Mouse (Mus musculus): ENCODE measurements around the gene Oip5. TPM values are rescaled to one million over a fixed set of nuclear protein-coding genes. Genes with fewer than 3 reads are reported as not detected.

Gene Oip5
- total RNA-seq, 1 experiment from 2014 or later, result 1.2 TPM

GRCm38 (mm10) chr2:119593765-119594112 lies 24.5 kb downstream of the Oip5 start:
- no peak for ATAC-seq (ENCODE audit: extremely low read depth, insufficient number of reproducible peaks, low FRiP score, poor library complexity, severe bottlenecking)

GRCm38 (mm10) chr2:119591247-119591646 lies 27.0 kb downstream of the Oip5 start:
- no peak for ATAC-seq (ENCODE audit: extremely low read depth, insufficient number of reproducible peaks, low FRiP score, poor library complexity, severe bottlenecking)

GRCm38 (mm10) chr2:119587383-119587782 lies 30.9 kb downstream of the Oip5 start:
- ATAC-seq (ENCODE audit: extremely low read depth, insufficient number of reproducible peaks, low FRiP score, poor library complexity, severe bottlenecking), result peak; percentile 84

- ATAC-seq (ENCODE audit: extremely low read depth, insufficient number of reproducible peaks, low FRiP score, poor library complexity, severe bottlenecking), result no peak
Observed at GRCm38 (mm10) chr2:119584282-119584681, 34.0 kb downstream of the Oip5 start.

DNA sequence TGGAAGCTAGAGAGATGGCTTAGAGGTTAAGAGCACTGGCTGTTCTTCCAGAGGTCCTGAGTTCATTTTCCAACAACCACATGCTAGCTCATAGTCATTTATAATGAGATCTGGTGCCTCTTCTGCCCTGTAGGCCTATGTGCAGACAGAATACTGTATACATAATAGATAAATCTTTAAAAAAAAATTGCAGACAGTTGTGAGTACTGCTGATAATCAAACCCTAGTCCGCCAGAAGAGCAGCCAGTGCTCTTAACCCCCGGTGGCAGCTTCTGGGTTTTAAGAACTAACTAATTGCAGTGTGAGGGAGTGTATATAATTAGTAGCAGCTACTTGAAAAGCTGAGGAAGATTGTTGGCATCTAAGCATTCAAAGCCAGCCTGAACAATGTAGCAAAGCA lies 34.8 kb downstream of the Oip5 start:
- ATAC-seq (ENCODE audit: extremely low read depth, insufficient number of reproducible peaks, low FRiP score, poor library complexity, severe bottlenecking), result no peak

DNA sequence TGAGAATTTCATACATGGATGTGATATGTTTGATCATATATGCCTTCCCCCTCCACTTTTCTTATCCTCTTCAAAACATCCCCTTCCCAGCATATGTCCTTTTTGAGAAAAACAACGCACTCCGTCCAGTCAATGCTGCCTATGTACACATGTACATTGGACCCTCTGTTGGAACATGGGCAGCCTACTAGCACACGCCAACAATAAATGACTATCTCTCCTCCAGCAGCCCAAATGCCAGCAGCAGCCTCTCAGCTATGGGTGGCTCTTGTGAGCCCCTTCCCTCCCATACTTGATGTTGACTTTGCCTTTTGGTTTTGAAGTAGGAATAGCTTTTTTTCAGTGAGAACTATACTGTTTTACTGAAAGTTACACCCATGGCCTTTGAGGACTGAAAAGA lies 36.7 kb downstream of the Oip5 start:
- no peak for ATAC-seq (ENCODE audit: extremely low read depth, insufficient number of reproducible peaks, low FRiP score, poor library complexity, severe bottlenecking)

- ATAC-seq (ENCODE audit: extremely low read depth, insufficient number of reproducible peaks, low FRiP score, poor library complexity, severe bottlenecking), result no peak
Observed at GRCm38 (mm10) chr2:119572471-119572870, 45.8 kb downstream of the Oip5 start.

- ATAC-seq (ENCODE audit: extremely low read depth, insufficient number of reproducible peaks, low FRiP score, poor library complexity, severe bottlenecking), result no peak
Observed at GRCm38 (mm10) chr2:119566182-119566855, 52.0 kb downstream of the Oip5 start.

DNA sequence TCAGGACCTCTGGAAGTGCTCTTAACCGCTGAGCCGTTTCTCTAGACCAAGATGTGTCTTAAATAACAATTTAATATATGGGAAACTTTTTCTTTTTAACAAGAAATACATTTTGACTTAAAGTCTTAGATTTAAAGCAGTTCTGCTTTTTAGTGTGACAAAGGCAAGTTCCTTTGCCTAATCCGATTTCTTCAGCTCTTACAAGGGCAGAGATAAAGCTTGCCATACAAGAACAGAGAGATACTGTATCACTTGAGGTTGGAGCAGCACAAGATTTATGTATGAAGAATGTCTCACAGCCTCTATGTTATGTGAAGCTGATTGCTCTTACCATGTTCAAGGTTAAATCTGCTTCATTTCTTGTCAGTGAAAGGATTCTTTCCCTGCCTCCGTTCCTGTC lies 53.0 kb downstream of the Oip5 start:
- ATAC-seq (ENCODE audit: extremely low read depth, insufficient number of reproducible peaks, low FRiP score, poor library complexity, severe bottlenecking), result no peak

GRCm38 (mm10) chr2:119561794-119562193 lies 56.5 kb downstream of the Oip5 start:
- ATAC-seq (ENCODE audit: extremely low read depth, insufficient number of reproducible peaks, low FRiP score, poor library complexity, severe bottlenecking), result no peak

Other genes starting within 250 kb of the Oip5 start
- 30.2 and 33.1 TPM in 2 replicates for gene Ino80, start 140.8 kb downstream of the Oip5 start, total RNA-seq (2017)
- 0.12 TPM in 2 replicates for gene Exd1, start 70.8 kb downstream of the Oip5 start, total RNA-seq (2017)
- 143 and 172 TPM in 2 replicates for gene Chp1, start 70.8 kb downstream of the Oip5 start, total RNA-seq (2017)
- 2.8 TPM in 2 replicates for gene Nusap1, start 171 bp downstream of the Oip5 start, total RNA-seq (2017)
- gene Ndufaf1, start 44.4 kb upstream of the Oip5 start, total RNA-seq (2017), result 14.0 and 20.1 TPM in 2 replicates
- 34.7 and 36.4 TPM in 2 replicates for gene Rtf1, start 56.6 kb upstream of the Oip5 start, total RNA-seq (2017)
- gene Itpka, start 123.9 kb upstream of the Oip5 start, total RNA-seq (2017), result 0.37 and 0.70 TPM in 2 replicates
- 2.3 and 2.4 TPM in 2 replicates for gene Ltk, start 142.0 kb upstream of the Oip5 start, total RNA-seq (2017)
- 10.5 and 11.9 TPM in 2 replicates for gene Rpap1, start 169.1 kb upstream of the Oip5 start, total RNA-seq (2017)
- gene Tyro3, start 179.3 kb upstream of the Oip5 start, total RNA-seq (2017), result 0.12 TPM in 1 of 2 replicates, not detected in the other

All from neutrophil, adult 5-6 weeks (primary cell).